Mouse (Mus musculus): ENCODE measurements around the gene Usp28.

Usp28 gene

DNA sequence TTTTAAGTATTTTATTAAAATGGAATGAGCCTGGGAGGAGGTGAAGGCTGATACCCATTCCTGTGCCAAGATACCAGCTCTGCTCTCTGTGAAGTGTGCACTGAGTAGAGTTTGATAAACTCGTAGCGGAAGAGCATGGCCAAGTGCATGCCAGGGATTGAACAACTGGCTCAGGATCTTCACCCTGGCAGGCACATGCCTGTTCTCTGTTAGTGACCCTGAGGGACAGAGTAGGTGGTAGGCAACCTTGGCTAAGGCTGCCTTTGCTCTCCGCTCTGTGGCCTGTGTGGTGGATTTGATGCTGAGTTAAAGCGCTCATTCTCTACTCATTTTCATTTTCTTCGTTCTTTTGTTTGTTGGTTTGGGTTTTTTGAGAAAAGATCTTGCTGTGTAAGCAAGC, 36.1 kb downstream of the Usp28 start:
- no peak for DNase-seq (ENCODE audit: low read depth, low spot score)

DNA sequence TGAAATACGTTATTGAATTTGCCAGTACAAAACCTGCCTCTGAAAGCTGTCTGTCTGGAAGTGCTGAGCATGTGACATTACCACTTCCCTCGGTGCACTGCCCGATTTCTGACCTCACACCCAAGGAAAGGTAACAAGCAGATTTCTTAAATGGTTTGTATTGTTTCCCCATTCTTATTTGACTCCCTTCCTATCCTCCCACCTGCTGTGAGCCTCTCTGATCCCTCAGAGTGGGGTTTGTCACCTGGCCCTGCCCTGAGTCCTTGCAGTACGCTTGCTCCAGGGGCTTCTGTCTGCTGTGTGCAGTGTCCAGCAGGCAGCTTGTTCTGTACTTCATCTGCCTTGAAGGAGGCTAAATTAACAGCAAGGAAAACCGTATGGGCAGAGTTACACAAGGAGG, 38.8 kb downstream of the Usp28 start:
- DNase-seq (ENCODE audit: low read depth, low spot score) = peak; percentile 86

DNA sequence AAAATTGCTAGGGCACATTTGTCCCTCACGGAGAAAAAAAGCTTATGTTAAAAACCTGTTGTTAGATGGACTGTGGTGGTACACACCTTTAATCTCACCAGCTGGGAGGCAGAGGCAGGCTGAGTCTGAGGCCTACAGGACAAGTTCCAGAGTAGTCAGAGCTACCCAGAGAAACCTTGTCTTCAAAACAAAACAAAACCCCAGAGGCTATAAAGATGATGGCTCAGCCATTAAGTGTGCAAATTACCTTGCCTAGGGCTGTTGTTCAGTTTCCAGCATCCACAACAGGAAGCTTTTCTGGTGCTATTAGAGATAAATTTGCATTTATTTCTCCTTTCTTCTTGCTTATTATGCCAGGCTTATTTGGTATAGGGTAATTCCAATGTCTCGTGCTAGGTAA, 39.4 kb downstream of the Usp28 start:
- DNase-seq (ENCODE audit: low read depth, low spot score) = peak; percentile 66

- DNase-seq (ENCODE audit: low read depth, low spot score) = no peak
Measured at GRCm38 (mm10) chr9:49034764-49035163, 49.6 kb downstream of the Usp28 start.

DNA sequence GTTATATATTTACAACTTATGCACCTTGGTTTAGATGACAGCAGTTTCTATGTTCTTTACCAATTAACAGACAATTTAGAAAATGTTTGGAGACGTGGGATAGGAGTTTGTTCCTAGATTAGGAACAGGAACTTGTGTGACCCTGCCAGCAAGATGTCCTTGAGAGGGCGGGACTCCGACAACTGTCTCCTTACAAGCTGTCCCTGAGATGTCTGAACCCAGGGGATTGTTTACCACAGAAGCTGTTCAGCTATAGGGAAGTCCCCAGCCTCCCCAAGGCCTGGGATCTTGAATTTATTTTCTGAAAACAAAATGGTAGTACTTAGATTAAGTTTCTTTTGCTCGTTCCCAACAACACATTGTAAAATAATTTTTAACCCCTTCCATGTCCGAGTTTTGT, 65.7 kb downstream of the Usp28 start:
- no peak for DNase-seq (ENCODE audit: low read depth, low spot score)

DNA sequence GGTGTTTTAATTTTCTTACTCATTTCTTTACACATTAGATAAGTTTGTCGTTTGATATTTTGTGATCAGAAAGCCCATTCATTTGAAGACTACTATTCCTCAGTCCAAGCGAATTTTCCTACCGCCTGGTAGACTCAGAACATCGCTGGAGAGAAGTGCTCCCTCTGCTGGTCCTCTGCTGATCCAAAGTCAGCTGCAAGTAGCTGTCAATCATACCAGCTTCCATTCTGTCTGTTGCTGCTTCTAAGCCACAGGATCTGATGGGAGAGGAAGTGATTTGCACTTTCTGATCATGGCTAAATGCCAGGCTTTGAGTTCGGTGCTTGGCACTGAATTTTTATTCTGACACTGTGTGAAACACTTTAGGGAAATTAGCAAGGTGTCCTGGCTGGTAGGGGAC, 66.2 kb downstream of the Usp28 start:
- DNase-seq (ENCODE audit: low read depth, low spot score) = peak; percentile 84

DNA sequence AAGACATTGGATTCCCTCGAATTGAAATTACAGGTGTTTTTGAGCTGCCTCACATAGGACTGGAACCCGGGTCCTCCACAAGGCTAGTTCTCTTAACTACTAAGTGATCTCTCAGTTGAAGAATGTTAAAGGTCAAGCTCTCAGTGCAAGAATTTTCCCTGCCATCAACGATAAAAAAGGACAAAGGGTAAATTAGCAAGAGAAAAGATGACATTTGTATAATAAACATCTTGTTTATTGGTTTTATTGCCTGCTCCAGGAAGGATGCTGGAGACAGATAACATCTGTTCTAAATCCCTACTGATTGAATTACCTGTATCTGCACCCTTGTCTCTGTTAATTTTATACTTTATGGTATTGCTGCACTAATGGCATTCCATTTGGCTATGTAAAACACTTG, 68.9 kb downstream of the Usp28 start:
- DNase-seq (ENCODE audit: low read depth, low spot score) = peak; percentile 86

- DNase-seq (ENCODE audit: low read depth, low spot score) = peak; percentile 98
Measured at GRCm38 (mm10) chr9:49055333-49056205, 70.4 kb downstream of the Usp28 start, which contains the start of gene Zw10. TSS of gene Zw10 (plus strand) at chr9:49055613.

- DNase-seq (ENCODE audit: low read depth, low spot score) = no peak
Measured at GRCm38 (mm10) chr9:49076847-49077246, 91.7 kb downstream of the Usp28 start.

DNA sequence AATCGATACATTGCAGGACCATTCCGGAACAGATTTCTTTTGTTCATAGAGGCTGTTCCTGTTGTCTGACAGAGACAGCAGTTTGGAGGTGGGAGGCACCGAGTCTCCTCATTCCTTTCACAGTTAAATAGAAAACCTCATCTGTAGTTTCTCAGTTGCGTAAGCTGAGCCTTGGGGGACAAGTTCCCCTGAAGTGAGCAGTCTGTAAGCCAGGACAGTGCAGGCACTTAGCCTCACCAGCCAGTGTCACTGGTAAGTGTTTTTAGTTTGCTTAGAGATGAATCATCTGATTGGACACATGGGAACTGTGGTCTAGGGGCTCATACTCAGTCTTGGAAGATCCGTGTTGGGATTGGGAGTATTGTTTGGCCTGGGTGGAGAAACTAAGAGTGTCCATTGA, 95.9 kb downstream of the Usp28 start, which contains the start of gene Tmprss5:
Tmprss5 (plus strand) TSS at position 154 of the 400 bp plus-strand sequence.
- DNase-seq (ENCODE audit: low read depth, low spot score) = no peak

GRCm38 (mm10) chr9:49081561-49081960, 96.4 kb downstream of the Usp28 start:
- peak; percentile 83 for DNase-seq (ENCODE audit: low read depth, low spot score)

DNA sequence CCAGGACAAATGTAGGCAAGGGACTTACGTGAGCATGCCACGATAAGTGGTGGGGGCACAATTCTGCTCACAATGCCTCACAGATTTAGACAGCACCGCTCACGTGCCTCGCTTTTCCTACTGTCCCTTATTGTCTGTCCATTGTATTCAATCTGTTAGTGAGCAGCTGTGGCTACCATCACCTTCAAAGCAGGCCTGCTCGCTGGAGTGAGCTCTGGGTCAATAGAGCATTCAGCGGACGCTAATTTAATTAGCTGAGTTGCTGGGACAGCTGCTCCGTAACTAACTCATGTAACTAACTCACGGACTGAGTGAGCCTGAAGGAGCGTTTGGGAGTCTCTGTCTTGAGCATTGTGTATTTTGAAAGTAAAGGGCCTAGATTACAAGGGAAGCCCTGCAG, 102.1 kb downstream of the Usp28 start:
- no peak for DNase-seq (ENCODE audit: low read depth, low spot score)
